Mouse (Mus musculus) hindbrain, embryonic 11.5 days (tissue): Measurements from ENCODE around the gene Cybrd1. TPM values are rescaled to one million over a fixed set of nuclear protein-coding genes. Genes with fewer than 3 reads are reported as not detected.

Source experiments
- ATAC-seq: fragments of 200-750 bp; cut with Nextera tagmentation; 2 replicates; pipeline ENCODE4 v1.8.0; 2017; ENCODE audit warnings: mild to moderate bottlenecking, moderate TSS enrichment, moderate library complexity; ENCODE audit not compliant: low FRiP score
- DNase-seq: peaks from one replicate; pipeline ENCODE4 v3.0.0-alpha.2; 2015; ENCODE audit warnings: low spot score
- H3K27ac ChIP-seq: fragments of 300-500 bp; sonication (generic); 2 replicates; pipeline ENCODE4 v1.5.1; 2014; ENCODE audit warnings: mild to moderate bottlenecking, low read depth, low read length
- H3K27me3 ChIP-seq: fragments of 300-500 bp; sonication (generic); 2 replicates; pipeline ENCODE4 v1.6.1; 2014; ENCODE audit warnings: mild to moderate bottlenecking, low read length, moderate library complexity, mixed read lengths; ENCODE audit not compliant: control insufficient read depth, insufficient read depth
- H3K36me3 ChIP-seq: fragments of 300-500 bp; sonication (generic); 2 replicates; pipeline ENCODE4 v1.6.1; 2014; ENCODE audit warnings: mild to moderate bottlenecking, low read length, moderate library complexity, mixed read lengths; ENCODE audit not compliant: control insufficient read depth, insufficient read depth
- H3K4me1 ChIP-seq: fragments of 300-500 bp; sonication (generic); replicated peaks from 2 replicates; pipeline ENCODE4 v1.6.1; 2014; ENCODE audit warnings: low read length, mixed read lengths; ENCODE audit not compliant: control insufficient read depth, insufficient read depth
- H3K4me2 ChIP-seq: fragments of 300-500 bp; sonication (generic); replicated peaks from 2 replicates; pipeline ENCODE4 v1.6.1; 2014; ENCODE audit warnings: mild to moderate bottlenecking, low read depth, low read length
- H3K4me3 ChIP-seq: fragments of 300-500 bp; sonication (generic); 2 replicates; pipeline ENCODE4 v1.5.1; 2014; ENCODE audit warnings: low read depth, low read length
- H3K9ac ChIP-seq: fragments of 300-500 bp; sonication (generic); 2 replicates; pipeline ENCODE4 v1.6.1; 2014; ENCODE audit warnings: low read depth, low read length
- H3K9me3 ChIP-seq: fragments of 300-500 bp; sonication (generic); 2 replicates; pipeline ENCODE4 v1.6.1; 2016; ENCODE audit warnings: low read length; ENCODE audit not compliant: control insufficient read depth
- WGBS: fragments of 180-500 bp; shearing (Covaris S2); extraction: QIAGEN DNeasy Blood & Tissue Kit; methylation state at CpG from one replicate; pipeline ENCODE4 v1.1.7; 2014; 5-methylcytosine and 5-hydroxymethylcytosine counted together
- polyA plus RNA-seq: library from polyadenylated mRNA; unstranded; fragments of >200 nt; fragmentation: Nextera tagmentation; extraction: Ambion mirVana; gene quantifications from 2 replicates; pipeline ENCODE4 v1.2.1, GENCODE M21; 2014

Cybrd1 gene
- polyA plus RNA-seq, 1 experiment from 2014 or later: 0.34 TPM

- Histone ChIP-seq H3K4me3 (no peak overlapping the region), H3K9me3 (no peaks in the 10 kb centered on the region), H3K4me1 (no peaks in the 10 kb centered on the region; the same call in 1 of the 2 replicates), H3K27me3 (peaks cover 11% of the 10 kb centered on the region), H3K27ac (no peak overlapping the region), H3K36me3 (no peaks in the 10 kb centered on the region), H3K4me2 (no peak overlapping the region), H3K9ac (no peak overlapping the region)
- 89% methylated on average over 4 of the region's 4 CpGs for WGBS
- ATAC-seq: no peak
- no peak for DNase-seq
Measured at GRCm38 (mm10) chr2:71116151-71116550, 1.6 kb upstream of the Cybrd1 start.

- WGBS: 84% methylated on average over 10 of the region's 10 CpGs
- H3K4me2 ChIP-seq: no peak overlapping the region
- peaks cover 11% of the 10 kb centered on the region for H3K27me3 ChIP-seq
- H3K36me3 ChIP-seq: no peaks in the 10 kb centered on the region
- H3K27ac ChIP-seq: no peak overlapping the region
- no peaks in the 10 kb centered on the region for H3K9me3 ChIP-seq
- DNase-seq (no peak), ATAC-seq (no peak)
- no peaks in the 10 kb centered on the region; the same call in none of the 2 replicates for H3K4me1 ChIP-seq
- no peak overlapping the region for H3K4me3 ChIP-seq
- no peak overlapping the region for H3K9ac ChIP-seq
Measured at GRCm38 (mm10) chr2:71120844-71121243, 3.1 kb downstream of the Cybrd1 start.

- ATAC-seq: no peak
- Histone ChIP-seq H3K9ac (no peak overlapping the region), H3K27me3 (peaks cover 11% of the 10 kb centered on the region), H3K4me2 (no peak overlapping the region), H3K27ac (no peak overlapping the region), H3K9me3 (no peaks in the 10 kb centered on the region), H3K4me3 (no peak overlapping the region), H3K36me3 (no peaks in the 10 kb centered on the region), H3K4me1 (no peaks in the 10 kb centered on the region; the same call in none of the 2 replicates)
- no peak for DNase-seq
- WGBS: 16% methylated on average over 5 of the region's 5 CpGs
Measured at GRCm38 (mm10) chr2:71121406-71121805, 3.7 kb downstream of the Cybrd1 start.

- DNase-seq (no peak), ATAC-seq (no peak)
- Histone ChIP-seq H3K4me1 (no peaks in the 10 kb centered on the region; the same call in none of the 2 replicates), H3K9me3 (no peaks in the 10 kb centered on the region), H3K27ac (no peak overlapping the region), H3K27me3 (peaks cover 9% of the 10 kb centered on the region), H3K4me3 (no peak overlapping the region), H3K9ac (no peak overlapping the region), H3K36me3 (no peaks in the 10 kb centered on the region), H3K4me2 (no peak overlapping the region)
- 79% methylated on average over 13 of the region's 13 CpGs for WGBS
Measured at GRCm38 (mm10) chr2:71122268-71123029, 4.7 kb downstream of the Cybrd1 start.

GRCm38 (mm10) chr2:71123591-71123990 is 5.9 kb downstream of the Cybrd1 start:
- no peaks in the 10 kb centered on the region for H3K36me3 ChIP-seq
- H3K27ac ChIP-seq: no peak overlapping the region
- 78% methylated on average over 2 of the region's 2 CpGs for WGBS
- no peak overlapping the region for H3K4me3 ChIP-seq
- H3K9ac ChIP-seq: no peak overlapping the region
- no peak for DNase-seq
- H3K4me1 ChIP-seq: no peaks in the 10 kb centered on the region; the same call in 1 of the 2 replicates
- H3K27me3 ChIP-seq: peaks cover 4% of the 10 kb centered on the region; the same call in 1 of the 2 replicates
- no peak overlapping the region for H3K4me2 ChIP-seq
- ATAC-seq: no peak
- no peaks in the 10 kb centered on the region for H3K9me3 ChIP-seq

- 85% methylated on average over 10 of the region's 10 CpGs for WGBS
- no peak overlapping the region for H3K9ac ChIP-seq
- DNase-seq: no peak
Measured at GRCm38 (mm10) chr2:71127779-71128534, 10.2 kb downstream of the Cybrd1 start.

GRCm38 (mm10) chr2:71130366-71130765 is 12.6 kb downstream of the Cybrd1 start:
- Histone ChIP-seq H3K27me3 (no peaks in the 10 kb centered on the region), H3K36me3 (no peaks in the 10 kb centered on the region), H3K4me2 (no peak overlapping the region), H3K4me1 (no peaks in the 10 kb centered on the region), H3K9ac (no peak overlapping the region), H3K9me3 (no peaks in the 10 kb centered on the region), H3K4me3 (no peak overlapping the region), H3K27ac (no peak overlapping the region)
- no peak for DNase-seq
- no peak for ATAC-seq
- 90% methylated on average over 2 of the region's 2 CpGs for WGBS

More at GRCm38 (mm10) chr2:71127779-71128534, 10.2 kb downstream of the Cybrd1 start:
- Histone ChIP-seq H3K4me3 (no peak overlapping the region), H3K4me1 (no peaks in the 10 kb centered on the region), H3K36me3 (no peaks in the 10 kb centered on the region), H3K4me2 (no peak overlapping the region), H3K27me3 (no peaks in the 10 kb centered on the region), H3K27ac (no peak overlapping the region), H3K9me3 (no peaks in the 10 kb centered on the region)
- ATAC-seq: no peak

- H3K27me3 ChIP-seq: no peaks in the 10 kb centered on the region
- no peak overlapping the region for H3K4me2 ChIP-seq
- ATAC-seq (no peak), DNase-seq (no peak)
- no peak overlapping the region for H3K9ac ChIP-seq
- WGBS: 88% methylated on average over 3 of the region's 3 CpGs
- no peak overlapping the region for H3K4me3 ChIP-seq
- H3K27ac ChIP-seq: no peak overlapping the region
- no peaks in the 10 kb centered on the region for H3K4me1 ChIP-seq
- no peaks in the 10 kb centered on the region for H3K36me3 ChIP-seq
- no peaks in the 10 kb centered on the region for H3K9me3 ChIP-seq
Measured at GRCm38 (mm10) chr2:71131866-71132496, 14.3 kb downstream of the Cybrd1 start.
